Mouse (Mus musculus) spleen, postnatal 4 days (tissue): ENCODE results near the gene Elfn1.
A peak's percentile ranks its signal among the peaks of the same experiment; 100 is the strongest.
"Not testable (repeated sequence)": the region's sequence is repeated elsewhere in the genome, so short reads cannot be mapped to it uniquely, and the experiment has no call there.

Source experiments
- DNase-seq, 2 experiments: peaks; one replicate each; pipeline ENCODE4 v3.0.0; 2022; ENCODE audit warnings: low spot score in 2 of 2

Elfn1 gene

GRCm38 (mm10) chr5:139976584-139976983 lies 68.8 kb downstream of the Elfn1 start:
- no peak for DNase-seq

- DNase-seq, result no peak
These were observed 69.7 kb downstream of the Elfn1 start for GRCm38 (mm10) chr5:139977476-139977875.

GRCm38 (mm10) chr5:139978525-139979276 lies 71.0 kb downstream of the Elfn1 start:
- peak in 1 of 2 experiments; percentile 63 for DNase-seq

- DNase-seq, result no peak
These were observed 71.6 kb downstream of the Elfn1 start for GRCm38 (mm10) chr5:139979371-139979770.

GRCm38 (mm10) chr5:139981976-139982375 lies 74.2 kb downstream of the Elfn1 start:
- no peak for DNase-seq

DNA sequence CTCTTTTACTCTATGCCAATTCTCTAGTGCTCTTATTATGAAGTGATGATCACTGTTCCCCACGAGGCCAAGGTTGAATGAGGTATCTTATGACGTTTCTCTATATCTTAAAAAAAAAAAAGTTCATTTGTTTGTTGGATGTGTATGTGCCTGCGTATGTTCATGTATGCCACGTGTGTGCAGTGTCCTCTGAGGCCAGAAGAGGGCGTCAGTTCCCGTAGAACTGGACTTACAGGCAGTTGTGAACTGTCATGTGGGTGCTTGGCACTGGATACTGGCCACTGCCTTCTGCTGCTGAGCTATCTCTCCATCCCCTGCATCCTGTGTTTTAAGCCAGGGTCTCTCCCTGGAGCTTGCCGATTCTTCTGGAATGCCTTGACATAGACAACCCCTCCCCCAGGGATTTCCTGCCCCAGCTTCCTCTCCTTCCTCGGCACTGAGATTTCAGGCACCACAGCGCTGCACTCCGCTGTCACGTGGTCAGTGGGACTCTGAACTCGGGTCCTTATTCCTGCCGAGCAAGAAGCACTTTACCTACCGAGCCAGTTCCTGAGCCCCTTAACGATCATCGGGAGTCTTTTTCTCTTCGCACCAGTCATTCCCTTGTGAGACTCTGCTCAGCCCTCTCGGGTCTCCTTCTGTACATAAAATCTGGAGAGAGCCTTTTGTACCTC lies 77.5 kb downstream of the Elfn1 start:
- DNase-seq, result no peak

- no peak for DNase-seq
These were observed 83.8 kb downstream of the Elfn1 start for GRCm38 (mm10) chr5:139991531-139991930.

DNA sequence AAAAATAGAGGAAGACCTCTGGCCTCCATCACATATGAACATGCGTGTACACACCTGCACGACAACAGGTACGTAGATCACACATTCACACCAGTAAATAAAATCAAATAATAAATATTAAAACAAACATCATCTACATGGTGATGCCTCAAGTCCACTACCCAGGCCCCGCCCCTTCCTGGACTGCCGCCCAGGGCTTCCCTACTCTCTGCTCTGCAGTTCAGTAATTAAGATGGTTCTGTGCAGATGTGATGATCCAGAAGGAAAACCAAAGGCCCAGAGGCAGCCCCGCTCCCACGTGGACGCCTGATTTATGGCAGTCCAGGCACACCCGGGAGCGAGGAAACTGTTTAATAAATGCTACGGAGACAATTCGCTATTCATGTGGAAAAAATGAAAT lies 90.6 kb downstream of the Elfn1 start:
- not testable (repeated sequence) for DNase-seq

GRCm38 (mm10) chr5:139998916-139999315 lies 91.2 kb downstream of the Elfn1 start:
- no peak for DNase-seq

DNA sequence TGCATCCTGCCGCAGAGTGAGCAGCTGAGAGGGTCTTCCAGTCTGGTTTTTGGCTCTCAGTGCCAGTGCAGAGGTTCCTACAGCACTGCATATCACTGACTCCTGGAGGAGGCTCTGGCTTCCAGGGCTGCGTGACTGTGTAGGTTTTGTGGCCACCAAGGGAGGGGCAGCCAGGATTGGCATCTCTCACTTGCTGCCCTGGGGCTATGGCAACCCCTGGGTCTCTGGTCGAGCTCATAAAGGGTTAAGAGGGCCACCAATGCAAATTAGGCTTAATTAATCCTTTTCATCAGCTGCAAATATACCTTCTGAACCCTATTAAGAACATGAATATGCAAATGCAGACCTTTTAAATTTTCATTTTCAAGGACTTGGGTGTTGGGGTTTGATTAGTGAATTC lies 94.8 kb downstream of the Elfn1 start:
- no peak for DNase-seq

DNA sequence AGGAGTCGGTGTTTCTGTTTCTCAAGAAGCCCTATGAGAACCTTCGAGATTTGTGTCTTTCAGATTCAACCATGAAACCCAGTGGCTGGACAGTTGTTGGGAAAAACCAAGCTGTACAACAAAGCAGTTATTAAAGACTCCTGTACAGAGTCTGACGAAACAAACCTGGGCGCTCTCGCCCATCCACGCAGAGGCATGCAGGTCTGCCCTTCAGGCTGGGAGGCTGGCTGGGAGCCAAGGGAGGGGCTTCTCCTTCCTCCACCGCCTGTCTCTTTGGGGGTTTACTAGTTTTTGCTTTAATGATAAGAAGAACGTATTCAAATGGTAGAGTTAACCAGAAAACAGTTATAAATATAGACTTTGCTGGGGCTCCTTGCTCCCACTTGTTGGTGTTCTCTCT lies 99.1 kb downstream of the Elfn1 start:
- no peak for DNase-seq

GRCm38 (mm10) chr5:140007656-140008522 lies 100.1 kb downstream of the Elfn1 start:
- DNase-seq, result no peak

DNA sequence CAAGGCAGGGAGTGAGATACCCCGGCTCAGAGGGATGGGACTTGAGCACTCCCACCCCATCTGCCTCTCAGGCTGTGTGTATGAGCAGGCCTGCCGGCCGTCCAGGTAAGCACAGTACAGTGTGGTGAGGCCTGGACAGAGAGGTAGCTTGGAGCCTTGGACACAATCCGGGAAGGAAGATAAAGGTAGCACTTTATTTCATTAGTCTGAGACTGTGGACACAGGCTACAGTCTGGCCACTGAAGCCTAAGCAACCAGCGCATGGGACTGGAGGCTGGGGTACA lies 100.7 kb downstream of the Elfn1 start:
- DNase-seq, result no peak

- no peak for DNase-seq
These were observed 101.4 kb downstream of the Elfn1 start for GRCm38 (mm10) chr5:140009083-140009655.

GRCm38 (mm10) chr5:140010405-140010804 lies 102.7 kb downstream of the Elfn1 start:
- DNase-seq, result no peak

DNA sequence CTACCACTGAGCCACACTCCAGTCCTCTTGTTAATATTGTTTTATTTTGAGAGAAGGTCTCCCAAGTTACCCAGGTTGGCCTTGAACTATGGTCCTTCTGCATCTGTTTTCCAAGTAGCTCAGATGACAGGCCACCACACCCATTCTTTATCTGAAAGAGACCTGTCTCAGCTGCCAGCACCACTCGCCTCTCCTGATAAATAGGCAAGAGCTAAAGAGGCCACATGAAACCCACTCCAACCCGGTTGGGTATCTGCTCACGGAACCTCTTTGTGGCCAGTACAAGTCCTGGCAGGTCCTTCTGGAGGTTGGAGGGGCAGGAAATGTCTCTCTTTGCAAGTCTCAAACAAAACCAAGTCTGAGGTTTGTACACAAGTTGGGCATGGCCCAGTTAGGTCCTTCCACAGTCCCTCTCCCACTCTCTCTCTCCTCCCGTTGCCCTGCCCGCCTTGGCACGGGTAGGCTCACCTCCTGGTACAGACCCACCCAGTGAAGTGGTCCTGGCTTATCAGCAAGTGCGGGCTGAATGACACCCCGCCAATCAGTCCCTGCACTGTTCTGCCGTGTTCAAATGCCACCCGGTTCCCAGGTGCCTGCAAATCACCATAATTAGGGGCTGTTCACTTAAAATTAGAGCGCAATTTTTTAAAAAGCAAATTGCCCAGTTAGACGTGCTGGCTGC lies 104.7 kb downstream of the Elfn1 start:
- DNase-seq, result peak in 1 of 2 experiments; percentile 48

DNA sequence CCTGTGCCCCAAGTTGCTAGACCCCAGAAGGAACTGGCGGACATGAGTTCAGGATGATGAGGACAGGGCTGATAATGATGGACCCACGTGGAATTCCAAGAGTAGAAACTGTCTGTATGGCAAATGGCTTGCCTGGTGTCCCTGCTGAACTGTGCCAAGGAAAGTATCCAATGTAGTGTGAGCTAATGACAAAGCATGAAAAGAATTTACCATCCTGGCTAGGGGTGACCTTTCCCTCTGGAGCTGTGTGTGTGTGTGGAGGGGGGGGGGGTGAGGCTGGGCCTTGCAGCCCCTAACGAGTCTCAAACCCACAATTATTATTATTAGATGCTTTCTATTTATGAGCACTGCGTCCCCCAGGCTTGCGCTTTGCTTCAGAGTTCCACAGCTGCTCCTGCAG lies 105.9 kb downstream of the Elfn1 start:
- DNase-seq, result no peak

DNA sequence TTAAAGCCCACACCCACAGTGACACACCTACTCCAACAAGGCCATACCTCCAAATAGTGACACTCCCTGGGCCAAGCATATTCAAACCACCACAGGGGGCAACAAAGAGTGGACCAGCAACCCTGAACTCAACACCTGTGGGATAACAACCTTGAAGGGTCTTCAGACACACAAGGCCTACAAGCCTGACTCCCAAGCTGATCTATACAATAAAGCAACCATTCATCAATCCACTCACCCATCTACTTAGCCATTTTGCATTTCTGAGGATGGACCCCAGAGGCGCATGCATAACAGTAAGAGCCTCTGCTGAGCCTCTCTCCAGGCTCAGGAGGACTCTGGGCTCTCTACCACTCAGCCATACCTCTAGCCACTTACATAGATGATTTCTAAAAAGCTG lies 109.2 kb downstream of the Elfn1 start:
- no peak for DNase-seq

DNA sequence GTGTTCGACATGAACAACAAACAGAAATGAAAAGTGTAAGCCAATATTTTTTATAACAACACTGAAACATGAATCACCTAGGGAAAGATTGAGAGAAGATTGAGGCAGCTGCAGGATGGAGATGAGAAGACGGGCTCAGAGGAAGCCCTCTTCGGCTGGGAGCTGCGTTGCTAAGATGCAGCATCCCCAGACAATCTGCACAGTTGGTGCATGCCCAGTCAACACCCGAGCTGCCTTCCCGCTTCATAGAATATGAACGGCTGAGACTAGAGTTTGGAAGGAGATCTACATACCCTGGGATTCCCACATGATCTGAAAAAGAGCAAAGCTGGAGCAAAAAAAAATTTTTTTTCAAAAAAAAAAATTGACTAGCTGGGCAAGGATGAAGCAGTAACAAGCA lies 111.0 kb downstream of the Elfn1 start:
- no peak for DNase-seq

DNA sequence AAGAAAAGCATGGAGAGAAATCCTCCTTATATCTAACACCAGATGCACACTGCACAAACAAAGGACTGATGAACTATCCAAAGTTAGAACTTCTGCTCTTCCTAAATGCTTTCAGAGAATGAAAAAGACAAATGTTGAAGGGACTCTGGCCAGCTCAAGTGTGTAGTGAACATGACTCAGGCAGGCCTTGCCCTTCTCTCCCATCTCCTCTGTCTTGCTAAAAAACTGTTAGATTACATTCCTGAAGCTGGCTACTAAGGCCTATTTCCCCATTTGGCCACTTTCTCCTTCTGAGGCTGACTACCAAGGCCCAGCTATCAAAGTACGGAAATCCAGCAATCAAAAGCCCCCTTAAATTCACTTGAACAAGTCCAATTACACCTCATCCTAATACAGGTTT lies 111.9 kb downstream of the Elfn1 start:
- no peak for DNase-seq

DNA sequence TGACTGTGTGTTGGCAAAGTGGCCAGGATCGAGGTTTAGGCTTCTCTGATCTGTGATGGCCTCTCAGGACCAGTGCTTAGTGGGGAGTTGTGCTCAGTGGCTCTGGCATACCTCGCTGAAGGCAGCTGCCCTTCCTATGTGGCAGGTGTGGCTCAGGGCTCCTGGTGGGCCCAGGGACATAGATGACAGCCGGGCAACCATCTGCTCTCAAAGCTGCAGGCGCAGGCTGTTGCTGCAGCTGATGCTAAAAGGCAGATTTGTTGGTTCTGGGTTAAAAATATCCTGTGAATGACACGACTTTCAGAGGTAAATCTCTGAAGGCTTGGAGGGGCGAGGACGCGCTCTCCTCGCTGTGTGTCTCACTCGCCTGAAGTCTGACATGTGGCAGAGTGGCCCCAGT lies 114.0 kb downstream of the Elfn1 start:
- no peak for DNase-seq

- no peak for DNase-seq
These were observed 115.1 kb downstream of the Elfn1 start for GRCm38 (mm10) chr5:140022861-140023260.
